Mouse (Mus musculus) adrenal gland, postnatal 25 days (tissue): Measurements from ENCODE around the gene Dcaf6. TPM values are rescaled to one million over a fixed set of nuclear protein-coding genes. Genes with fewer than 3 reads are reported as not detected.

Source experiments
- total RNA-seq: library from RNA; stranded (reverse); gene quantifications from 2 replicates; pipeline ENCODE4 v1.2.3, GENCODE M21; 2021

The Dcaf6 gene
- total RNA-seq, 1 experiment from 2014 or later: 35.2 TPM

Other genes with a start within 250 kb of the Dcaf6 start
- 39.8 and 54.2 TPM in 2 replicates for gene Tiprl, start 223.5 kb downstream of the Dcaf6 start, total RNA-seq
- gene Gpr161, start 164.7 kb downstream of the Dcaf6 start, total RNA-seq: 1.00 and 1.3 TPM in 2 replicates
- gene Mpc2, start 162 bp upstream of the Dcaf6 start, total RNA-seq: 194 and 205 TPM in 2 replicates
- 0.62 and 0.70 TPM in 2 replicates for gene Adcy10, start 24.7 kb upstream of the Dcaf6 start, total RNA-seq
- gene Mpzl1, start 174.1 kb upstream of the Dcaf6 start, total RNA-seq: 23.9 and 27.4 TPM in 2 replicates
- gene Rcsd1, start 249.3 kb upstream of the Dcaf6 start, total RNA-seq: 16.1 and 19.1 TPM in 2 replicates